Mouse (Mus musculus): Measurements from ENCODE around the gene Ednrb. TPM values are rescaled to one million over a fixed set of nuclear protein-coding genes. Genes with fewer than 3 reads are reported as not detected.
A peak's percentile ranks its signal among the peaks of the same experiment; 100 is the strongest.
"Not testable (repeated sequence)": the region's sequence is repeated elsewhere in the genome, so short reads cannot be mapped to it uniquely, and the experiment has no call there.

The Ednrb gene
- polyA plus RNA-seq, 1 experiment, result 9.7 TPM

DNA sequence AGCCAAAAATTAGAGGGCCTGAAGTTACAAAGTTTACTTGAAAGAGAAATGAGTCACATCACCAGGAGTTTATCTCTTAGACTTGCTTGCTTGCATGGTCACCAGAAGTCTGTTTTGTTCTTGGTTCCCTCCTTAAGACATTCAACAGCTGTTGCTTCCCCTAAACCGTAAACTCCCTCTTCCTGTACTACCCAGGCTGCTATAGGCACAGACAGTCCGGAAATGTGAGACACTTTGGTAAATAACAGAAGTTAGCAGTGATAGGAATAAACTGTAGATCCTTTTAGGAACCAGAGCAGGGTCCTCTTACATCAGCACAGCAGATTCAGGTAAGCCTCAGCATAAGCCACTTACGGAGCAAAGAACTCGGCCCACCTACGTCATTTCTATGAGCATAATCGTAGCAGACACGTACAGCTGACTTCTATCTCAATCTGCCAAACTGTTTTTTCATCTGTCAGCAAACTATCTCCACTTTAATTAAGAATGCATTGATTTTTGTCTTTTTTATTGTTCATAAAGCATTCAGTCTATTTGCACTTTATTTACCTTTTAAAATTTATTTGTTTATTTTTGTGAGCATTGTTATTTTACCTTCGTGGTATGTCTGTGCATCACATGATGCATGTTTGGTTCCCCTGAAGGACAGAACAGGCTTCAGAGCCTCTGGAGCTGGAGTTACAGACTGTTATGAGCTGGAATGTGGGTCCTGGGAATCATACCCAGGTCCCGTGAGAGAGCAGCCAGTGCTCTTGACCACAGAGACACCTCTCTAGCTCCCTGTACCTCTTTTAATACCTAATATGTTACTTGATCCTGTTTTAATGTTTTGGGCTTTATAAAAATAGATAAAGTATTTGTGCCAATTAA lies 58.9 kb downstream of the Ednrb start:
- Histone ChIP-seq H3K36me3 (ENCODE audit: control insufficient read depth, insufficient read depth, low read length) (no peaks in the 10 kb centered on the region), H3K27ac (ENCODE audit: insufficient read depth, low read depth, low read length) (no peak overlapping the region), H3K4me1 (ENCODE audit: control insufficient read depth, insufficient read depth, low read length) (no peaks in the 10 kb centered on the region), H3K4me3 (ENCODE audit: insufficient read depth, low read depth, low read length) (no peak overlapping the region), H3K27me3 (replicated peaks; ENCODE audit: control insufficient read depth, insufficient read depth, low read length) (no peaks in the 10 kb centered on the region)
- TF ChIP-seq POLR2A (IDR thresholded peaks at IDR 0.05; ENCODE audit: low read depth, low read length), result no peak
- DNase-seq, result no peak
- 45% methylated on average over 9 of the region's 9 CpGs for WGBS

DNA sequence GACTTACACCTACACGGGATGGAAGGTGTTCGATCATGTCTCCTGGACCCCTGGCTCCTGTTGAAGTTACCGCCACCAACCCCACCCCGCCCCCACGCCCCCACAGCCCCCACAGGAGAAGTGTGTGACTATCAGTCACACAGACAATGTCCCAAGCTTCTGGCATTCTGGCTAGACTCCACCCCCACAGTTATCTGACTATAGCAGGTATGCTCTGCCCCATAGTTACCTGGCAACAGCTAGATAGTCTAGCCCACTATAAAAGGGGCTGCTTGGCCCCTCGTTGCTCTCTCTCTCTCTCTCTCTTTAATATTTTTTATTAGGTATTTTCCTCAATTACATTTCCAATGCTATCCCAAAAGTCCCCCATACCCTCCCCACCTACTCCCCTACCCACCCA lies 63.9 kb downstream of the Ednrb start:
- not testable (repeated sequence) for H3K4me3 ChIP-seq (ENCODE audit: insufficient read depth, low read depth, low read length); H3K36me3 ChIP-seq (ENCODE audit: control insufficient read depth, insufficient read depth, low read length); H3K27me3 ChIP-seq (replicated peaks; ENCODE audit: control insufficient read depth, insufficient read depth, low read length); DNase-seq; H3K27ac ChIP-seq (ENCODE audit: insufficient read depth, low read depth, low read length); H3K4me1 ChIP-seq (ENCODE audit: control insufficient read depth, insufficient read depth, low read length)
- WGBS, result 91% methylated on average over 6 of the region's 6 CpGs

DNA sequence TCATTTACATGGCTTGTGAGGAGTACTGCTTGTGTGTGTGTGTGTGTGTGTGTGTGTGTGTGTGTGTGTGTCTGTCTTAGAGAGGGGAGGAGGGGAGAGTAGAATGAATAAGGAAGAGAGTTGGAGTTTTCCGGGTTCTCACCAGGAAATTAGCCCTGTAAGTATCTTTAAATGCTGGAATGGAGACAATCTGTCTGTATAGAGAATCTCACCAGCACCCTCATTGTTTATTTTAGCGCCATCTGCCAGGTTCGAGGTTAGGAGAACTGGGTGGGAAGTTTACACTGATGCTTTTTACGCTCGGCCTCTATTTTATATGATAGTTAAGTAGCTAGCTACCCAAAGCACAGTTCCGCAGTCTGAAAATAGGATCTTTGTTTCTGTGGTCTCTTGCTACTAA lies 64.9 kb downstream of the Ednrb start:
- H3K4me3 ChIP-seq (ENCODE audit: insufficient read depth, low read depth, low read length), result no peak overlapping the region
- 86% methylated on average over 6 of the region's 6 CpGs for WGBS
- H3K27me3 ChIP-seq (replicated peaks; ENCODE audit: control insufficient read depth, insufficient read depth, low read length), result no peaks in the 10 kb centered on the region; the same call in 1 of the 2 replicates
- no peaks in the 10 kb centered on the region for H3K36me3 ChIP-seq (ENCODE audit: control insufficient read depth, insufficient read depth, low read length)
- no peak overlapping the region for H3K27ac ChIP-seq (ENCODE audit: insufficient read depth, low read depth, low read length)
- no peak for TF ChIP-seq POLR2A (IDR thresholded peaks at IDR 0.05; ENCODE audit: low read depth, low read length)
- TF ChIP-seq CTCF (conservative IDR thresholded peaks at IDR 0.05; ENCODE audit: insufficient read depth, insufficient read length, low read depth, low read length), result no peak
- H3K4me1 ChIP-seq (ENCODE audit: control insufficient read depth, insufficient read depth, low read length), result peaks cover 3% of the 10 kb centered on the region
- no peak for DNase-seq

DNA sequence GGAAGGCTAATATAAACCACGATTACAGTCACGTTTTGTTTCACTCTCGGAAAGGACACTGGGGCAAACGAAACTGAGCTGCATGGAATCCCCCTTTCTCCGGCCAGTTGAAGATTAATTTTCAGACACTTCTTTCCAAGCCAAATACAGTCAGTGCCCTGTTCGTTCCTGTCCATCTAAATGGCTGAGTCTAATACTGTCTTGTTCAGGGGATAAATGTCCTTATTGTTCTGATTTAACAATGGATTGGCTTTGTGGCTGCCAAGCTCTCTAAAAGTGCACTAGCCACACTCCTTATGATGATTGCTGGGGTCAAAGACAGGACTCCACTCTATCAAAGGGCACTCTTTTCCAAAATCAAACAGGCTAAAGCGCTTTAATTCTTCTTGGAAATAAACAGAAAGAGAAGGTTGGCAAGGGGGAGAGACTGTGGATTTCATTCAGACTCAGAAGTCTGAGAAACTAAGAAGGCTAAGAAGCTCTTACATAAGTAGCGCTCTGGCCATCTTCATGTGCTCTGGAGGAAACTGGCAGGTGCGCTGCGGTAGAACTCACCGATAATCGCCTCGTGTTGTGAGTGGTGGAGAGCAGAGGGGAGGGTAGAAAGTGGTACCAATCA lies 65.6 kb downstream of the Ednrb start:
- WGBS, result 49% methylated on average over 13 of the region's 13 CpGs
- TF ChIP-seq CTCF (conservative IDR thresholded peaks at IDR 0.05; ENCODE audit: insufficient read depth, insufficient read length, low read depth, low read length) (no peak), POLR2A (IDR thresholded peaks at IDR 0.05; ENCODE audit: low read depth, low read length) (no peak)
- Histone ChIP-seq H3K27me3 (replicated peaks; ENCODE audit: control insufficient read depth, insufficient read depth, low read length) (no peaks in the 10 kb centered on the region; the same call in 1 of the 2 replicates), H3K27ac (ENCODE audit: insufficient read depth, low read depth, low read length) (peak overlapping the region; percentile 14; the same call in 1 of the 2 replicates), H3K4me1 (ENCODE audit: control insufficient read depth, insufficient read depth, low read length) (peaks cover 3% of the 10 kb centered on the region), H3K4me3 (ENCODE audit: insufficient read depth, low read depth, low read length) (no peak overlapping the region), H3K36me3 (ENCODE audit: control insufficient read depth, insufficient read depth, low read length) (no peaks in the 10 kb centered on the region)
- peak; percentile 56 for DNase-seq

DNA sequence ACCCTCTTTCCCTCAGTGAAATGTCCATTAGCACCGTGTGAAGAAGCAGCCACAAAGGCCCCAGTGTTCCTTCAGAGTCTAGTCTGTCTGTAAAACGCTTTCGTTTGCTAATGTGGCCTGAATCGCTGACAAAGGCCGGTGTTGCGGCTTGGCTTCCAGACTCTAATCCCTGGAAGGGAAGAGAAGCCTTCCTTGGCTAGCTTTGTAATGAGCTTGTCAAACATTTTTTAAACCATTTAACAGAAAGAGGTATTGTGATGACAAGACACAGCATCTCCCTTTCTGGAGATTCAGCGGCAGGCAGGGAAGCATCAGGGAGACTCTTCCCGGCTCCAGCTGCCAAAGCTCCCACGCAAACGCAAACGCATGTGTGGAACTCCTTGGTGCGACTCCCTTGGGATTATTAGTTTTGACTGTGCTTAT lies 66.2 kb downstream of the Ednrb start:
- Histone ChIP-seq H3K36me3 (ENCODE audit: control insufficient read depth, insufficient read depth, low read length) (no peaks in the 10 kb centered on the region), H3K27ac (ENCODE audit: insufficient read depth, low read depth, low read length) (peak overlapping the region; percentile 75), H3K27me3 (replicated peaks; ENCODE audit: control insufficient read depth, insufficient read depth, low read length) (no peaks in the 10 kb centered on the region; the same call in 1 of the 2 replicates), H3K4me1 (ENCODE audit: control insufficient read depth, insufficient read depth, low read length) (peaks cover 3% of the 10 kb centered on the region), H3K4me3 (ENCODE audit: insufficient read depth, low read depth, low read length) (peak overlapping the region; percentile 7; the same call in 1 of the 2 replicates)
- 20% methylated on average over 12 of the region's 12 CpGs for WGBS
- peak; percentile 52 for DNase-seq
- no peak for TF ChIP-seq POLR2A (IDR thresholded peaks at IDR 0.05; ENCODE audit: low read depth, low read length)
- no peak for TF ChIP-seq CTCF (conservative IDR thresholded peaks at IDR 0.05; ENCODE audit: insufficient read depth, insufficient read length, low read depth, low read length)

DNA sequence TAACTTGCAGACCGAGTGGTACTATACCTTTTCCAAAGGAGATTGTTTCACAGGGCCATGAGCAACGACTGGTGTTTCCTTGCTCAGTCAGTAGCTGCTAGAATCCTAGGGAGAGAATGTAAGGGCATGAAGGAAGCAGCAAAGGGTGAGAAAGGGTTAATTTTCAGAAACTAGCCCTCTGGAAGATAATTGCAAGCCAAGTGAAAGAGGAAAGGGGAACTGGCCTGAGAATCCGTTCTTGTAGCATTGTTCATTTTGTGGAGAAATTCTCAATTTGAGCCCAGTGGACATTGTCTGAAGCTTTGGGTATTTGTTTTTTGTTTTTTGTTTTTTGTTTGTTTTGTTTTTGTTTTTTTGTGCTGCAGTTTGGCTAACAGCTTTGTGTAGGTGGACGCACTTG lies 66.8 kb downstream of the Ednrb start:
- Histone ChIP-seq H3K27ac (ENCODE audit: insufficient read depth, low read depth, low read length) (no peak overlapping the region), H3K4me3 (ENCODE audit: insufficient read depth, low read depth, low read length) (no peak overlapping the region), H3K4me1 (ENCODE audit: control insufficient read depth, insufficient read depth, low read length) (peaks cover 3% of the 10 kb centered on the region), H3K36me3 (ENCODE audit: control insufficient read depth, insufficient read depth, low read length) (no peaks in the 10 kb centered on the region), H3K27me3 (replicated peaks; ENCODE audit: control insufficient read depth, insufficient read depth, low read length) (no peaks in the 10 kb centered on the region; the same call in 1 of the 2 replicates)
- 77% methylated on average over 4 of the region's 4 CpGs for WGBS
- TF ChIP-seq CTCF (conservative IDR thresholded peaks at IDR 0.05; ENCODE audit: insufficient read depth, insufficient read length, low read depth, low read length) (no peak), POLR2A (IDR thresholded peaks at IDR 0.05; ENCODE audit: low read depth, low read length) (no peak)
- DNase-seq, result no peak
